Mouse (Mus musculus): Measurements from ENCODE around the gene Tm6sf2.
"Not testable (repeated sequence)": the region's sequence is repeated elsewhere in the genome, so short reads cannot be mapped to it uniquely, and the experiment has no call there.

Tm6sf2 gene

GRCm38 (mm10) chr8:70072441-70073069 is at the start of gene Tm6sf2:
Gene Tm6sf2 (plus strand): TSS chr8:70072924.
- peak; percentile 17 for DNase-seq (ENCODE audit: low read depth)

- no peak for DNase-seq (ENCODE audit: low read depth)
Observed at GRCm38 (mm10) chr8:70023596-70023995, 49.1 kb upstream of the Tm6sf2 start.

- no peak for DNase-seq (ENCODE audit: low read depth)
Observed at GRCm38 (mm10) chr8:70026151-70026550, 46.6 kb upstream of the Tm6sf2 start.

GRCm38 (mm10) chr8:70030255-70030654 is 42.5 kb upstream of the Tm6sf2 start:
- no peak for DNase-seq (ENCODE audit: low read depth)

GRCm38 (mm10) chr8:70037994-70038393 is 34.7 kb upstream of the Tm6sf2 start:
- DNase-seq (ENCODE audit: low read depth), result no peak

GRCm38 (mm10) chr8:70041885-70042546 is 30.7 kb upstream of the Tm6sf2 start:
- DNase-seq (ENCODE audit: low read depth), result no peak

GRCm38 (mm10) chr8:70042583-70043455 is 29.9 kb upstream of the Tm6sf2 start, which contains the start of the genes Mau2 and Sugp1:
Gene Mau2 (minus strand): TSS chr8:70042734.
Gene Sugp1 (plus strand): TSS chr8:70042813.
- DNase-seq (ENCODE audit: low read depth), result peak; percentile 100

- DNase-seq (ENCODE audit: low read depth), result no peak
Observed at GRCm38 (mm10) chr8:70043996-70044395, 28.7 kb upstream of the Tm6sf2 start.

GRCm38 (mm10) chr8:70049662-70050061 is 23.1 kb upstream of the Tm6sf2 start:
- DNase-seq (ENCODE audit: low read depth), result no peak

GRCm38 (mm10) chr8:70050434-70050833 is 22.3 kb upstream of the Tm6sf2 start:
- not testable (repeated sequence) for DNase-seq (ENCODE audit: low read depth)

GRCm38 (mm10) chr8:70057721-70058120 is 15.0 kb upstream of the Tm6sf2 start:
- no peak for DNase-seq (ENCODE audit: low read depth)

GRCm38 (mm10) chr8:70071836-70072440 is 786 bp upstream of the Tm6sf2 start:
- DNase-seq (ENCODE audit: low read depth), result peak; percentile 12

- no peak for DNase-seq (ENCODE audit: low read depth)
Observed at GRCm38 (mm10) chr8:70073120-70073519, 396 bp downstream of the Tm6sf2 start.

GRCm38 (mm10) chr8:70073682-70074081 is 958 bp downstream of the Tm6sf2 start:
- no peak for DNase-seq (ENCODE audit: low read depth)

- DNase-seq (ENCODE audit: low read depth), result no peak
Observed at GRCm38 (mm10) chr8:70081976-70082375, 9.3 kb downstream of the Tm6sf2 start.

- DNase-seq (ENCODE audit: low read depth), result no peak
Observed at GRCm38 (mm10) chr8:70083285-70083684, 10.6 kb downstream of the Tm6sf2 start, which contains the start of gene Hapln4. Gene Hapln4 (plus strand): TSS chr8:70083457.

GRCm38 (mm10) chr8:70084191-70085065 is 11.7 kb downstream of the Tm6sf2 start:
- no peak for DNase-seq (ENCODE audit: low read depth)

- DNase-seq (ENCODE audit: low read depth), result no peak
Observed at GRCm38 (mm10) chr8:70086151-70086550, 13.4 kb downstream of the Tm6sf2 start.

- no peak for DNase-seq (ENCODE audit: low read depth)
Observed at GRCm38 (mm10) chr8:70087237-70087636, 14.5 kb downstream of the Tm6sf2 start.

- no peak for DNase-seq (ENCODE audit: low read depth)
Observed at GRCm38 (mm10) chr8:70087836-70088650, 15.3 kb downstream of the Tm6sf2 start.
